Mouse (Mus musculus) embryo, embryonic 10 days (tissue): Measurements from ENCODE around the gene Osbpl6.
A peak's percentile ranks its signal among the peaks of the same experiment; 100 is the strongest.

Experiments used
- DNase-seq: peaks from one replicate; pipeline ENCODE4 v3.0.0-alpha.2; 2015; ENCODE audit warnings: low spot score

The Osbpl6 gene

GRCm38 (mm10) chr2:76498891-76499290 is 92.6 kb downstream of the Osbpl6 start:
- DNase-seq = no peak

GRCm38 (mm10) chr2:76504122-76504839 is 98.0 kb downstream of the Osbpl6 start:
- DNase-seq = no peak

GRCm38 (mm10) chr2:76504989-76505388 is 98.7 kb downstream of the Osbpl6 start:
- DNase-seq = no peak

GRCm38 (mm10) chr2:76511281-76511721 is 105.0 kb downstream of the Osbpl6 start:
- DNase-seq = no peak

- DNase-seq = no peak
Measured at GRCm38 (mm10) chr2:76512133-76512532, 105.8 kb downstream of the Osbpl6 start.

DNA sequence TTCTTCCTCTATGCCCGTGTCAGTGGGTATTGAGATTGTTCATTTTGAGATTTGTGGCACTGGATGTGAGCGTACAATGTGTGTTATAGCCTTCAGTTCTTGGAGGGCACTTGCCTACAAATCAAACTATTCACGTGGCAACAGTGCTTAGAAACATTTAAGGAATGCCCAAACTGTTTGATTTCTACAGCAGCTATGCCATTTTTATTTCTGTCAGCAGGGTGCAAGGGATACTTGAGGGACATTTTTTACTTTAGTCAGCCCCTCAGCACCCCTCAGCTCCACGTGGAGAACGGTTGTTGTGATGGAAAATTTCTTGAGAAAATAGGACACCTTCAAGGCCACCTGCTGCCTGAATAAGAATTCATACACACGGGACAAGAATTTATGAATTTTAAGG is 106.6 kb downstream of the Osbpl6 start:
- no peak for DNase-seq

DNA sequence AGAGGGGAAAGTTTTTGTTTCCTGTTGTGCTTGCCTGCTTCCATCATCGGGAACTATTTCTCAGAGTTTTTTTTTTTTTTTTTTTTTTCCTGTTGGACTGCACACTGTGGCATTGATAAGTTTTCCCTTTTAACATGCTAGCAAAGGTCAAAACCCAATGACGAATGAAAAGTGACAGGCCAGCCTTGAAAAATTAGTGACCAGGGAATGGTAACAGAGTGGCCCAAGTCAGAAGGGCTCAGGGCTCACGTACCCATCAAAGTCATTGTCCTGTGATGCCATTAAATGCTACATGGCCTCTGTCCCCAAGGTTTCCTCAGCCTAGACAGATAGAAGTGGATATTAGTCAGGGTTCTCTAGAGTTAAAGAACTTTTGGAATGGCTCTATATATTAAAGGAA is 107.0 kb downstream of the Osbpl6 start:
- no peak for DNase-seq

GRCm38 (mm10) chr2:76517471-76517870 is 111.2 kb downstream of the Osbpl6 start:
- no peak for DNase-seq

DNA sequence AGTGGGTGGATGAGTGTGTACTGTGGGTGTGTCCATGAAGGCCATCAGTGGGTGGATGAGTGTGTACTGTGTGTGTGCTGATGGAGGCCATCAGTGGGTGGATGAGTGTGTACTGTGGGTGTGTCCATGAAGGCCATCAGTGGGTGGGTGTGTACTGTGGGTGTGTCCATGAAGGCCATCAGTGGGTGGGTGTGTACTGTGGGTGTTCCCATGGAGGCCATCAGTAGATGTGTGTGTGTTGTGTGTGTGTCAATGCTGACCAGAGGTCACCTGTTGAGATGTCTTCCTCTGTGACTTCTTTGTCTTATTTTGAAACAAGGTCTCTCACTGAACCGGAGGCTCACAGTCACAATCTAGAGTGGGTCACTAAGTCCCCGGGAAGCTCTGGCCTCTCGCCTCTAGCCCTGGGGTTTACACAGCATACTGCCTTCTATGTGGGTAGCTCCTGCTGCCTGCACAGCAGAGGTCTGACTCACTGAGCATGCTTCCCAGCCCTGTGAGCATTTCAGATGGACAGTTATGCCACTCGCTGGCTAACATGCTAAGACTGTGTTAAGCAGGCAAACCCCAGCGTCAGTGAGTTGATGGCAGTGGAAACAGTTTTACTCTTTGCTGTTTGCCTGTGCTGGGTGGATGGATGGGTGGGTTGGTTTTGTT is 112.2 kb downstream of the Osbpl6 start:
- DNase-seq = no peak

GRCm38 (mm10) chr2:76521585-76521984 is 115.3 kb downstream of the Osbpl6 start:
- DNase-seq = no peak

DNA sequence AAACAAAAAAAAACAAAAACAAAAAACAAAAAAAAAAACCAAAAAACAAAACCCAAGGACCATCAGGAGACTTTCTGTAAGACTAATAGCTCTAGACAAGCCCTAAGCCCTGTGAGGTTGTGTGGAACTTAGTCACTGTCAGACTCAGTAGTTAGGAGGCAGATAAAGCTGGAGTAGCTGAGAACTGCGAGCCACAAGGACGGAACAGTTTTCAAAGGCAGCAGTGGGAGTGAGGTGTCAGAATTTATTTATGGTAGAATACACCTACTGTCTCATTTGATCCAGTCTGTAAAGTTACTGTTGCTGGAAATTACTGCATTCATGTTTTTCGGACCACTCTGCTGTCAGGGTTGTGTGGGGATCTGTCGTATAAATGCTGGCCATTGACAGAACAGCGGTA is 118.1 kb downstream of the Osbpl6 start:
- DNase-seq = no peak

- peak; percentile 35 for DNase-seq
Measured at GRCm38 (mm10) chr2:76525645-76526044, 119.3 kb downstream of the Osbpl6 start.

GRCm38 (mm10) chr2:76532490-76533126 is 126.3 kb downstream of the Osbpl6 start:
- DNase-seq = no peak

GRCm38 (mm10) chr2:76534932-76535331 is 128.6 kb downstream of the Osbpl6 start:
- DNase-seq = peak; percentile 23

DNA sequence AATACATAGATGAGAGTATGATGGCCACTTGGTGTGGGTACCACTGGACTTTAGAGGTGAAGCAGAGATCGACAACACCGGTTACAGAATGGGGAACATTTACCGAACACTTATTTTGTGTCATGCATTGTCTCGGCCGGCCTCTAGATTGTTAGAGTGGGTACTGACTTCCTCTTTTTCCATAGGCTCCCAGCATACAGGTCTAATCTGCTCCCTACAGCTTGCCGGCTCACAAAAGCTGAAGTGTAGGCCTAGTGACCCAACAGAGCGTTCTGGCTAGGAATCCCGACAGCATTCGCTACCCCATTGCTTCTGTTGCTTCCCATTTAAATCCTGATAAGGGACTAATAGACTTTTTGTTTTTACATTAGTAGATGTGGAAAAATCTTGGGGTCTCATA is 135.6 kb downstream of the Osbpl6 start:
- DNase-seq = no peak

- DNase-seq = no peak
Measured at GRCm38 (mm10) chr2:76542921-76543320, 136.6 kb downstream of the Osbpl6 start.

- DNase-seq = no peak
Measured at GRCm38 (mm10) chr2:76545539-76545938, 139.2 kb downstream of the Osbpl6 start.

- DNase-seq = no peak
Measured at GRCm38 (mm10) chr2:76548171-76548570, 141.9 kb downstream of the Osbpl6 start.

- DNase-seq = no peak
Measured at GRCm38 (mm10) chr2:76548836-76549235, 142.5 kb downstream of the Osbpl6 start.

GRCm38 (mm10) chr2:76549316-76549715 is 143.0 kb downstream of the Osbpl6 start:
- peak; percentile 8 for DNase-seq

DNA sequence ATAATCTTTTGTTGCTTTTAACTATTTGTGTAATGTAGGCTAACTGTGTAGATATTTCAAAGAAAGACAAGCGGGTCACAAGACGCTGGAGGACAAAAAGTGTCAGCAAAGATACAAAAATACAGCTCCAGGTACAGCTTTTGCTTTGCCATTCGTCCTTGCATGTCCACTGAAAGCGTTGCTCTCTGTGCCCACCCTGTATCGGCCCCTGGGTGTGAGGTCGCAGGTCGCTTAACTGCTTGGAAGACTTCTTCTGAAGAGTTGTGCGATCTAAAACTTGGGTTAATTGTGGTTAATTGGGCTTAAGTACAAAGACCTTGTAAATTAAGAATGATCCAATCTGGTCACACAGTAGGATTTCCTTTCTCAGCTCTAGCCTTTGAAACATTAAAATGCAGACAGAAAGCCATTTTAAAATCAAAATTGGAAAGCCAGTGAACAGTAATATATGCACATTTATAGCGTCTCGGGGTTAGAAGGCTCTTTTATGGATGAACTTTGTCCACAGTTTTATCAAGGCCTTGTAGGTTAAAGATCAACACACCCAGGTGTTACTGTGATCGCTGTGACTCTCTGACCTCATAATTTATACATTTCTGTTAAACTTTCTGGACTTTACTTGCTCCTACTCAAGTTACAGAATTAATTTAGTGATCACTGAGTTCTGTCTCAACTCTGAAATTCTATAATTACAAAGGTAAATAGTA is 149.7 kb downstream of the Osbpl6 start:
- DNase-seq = no peak

DNA sequence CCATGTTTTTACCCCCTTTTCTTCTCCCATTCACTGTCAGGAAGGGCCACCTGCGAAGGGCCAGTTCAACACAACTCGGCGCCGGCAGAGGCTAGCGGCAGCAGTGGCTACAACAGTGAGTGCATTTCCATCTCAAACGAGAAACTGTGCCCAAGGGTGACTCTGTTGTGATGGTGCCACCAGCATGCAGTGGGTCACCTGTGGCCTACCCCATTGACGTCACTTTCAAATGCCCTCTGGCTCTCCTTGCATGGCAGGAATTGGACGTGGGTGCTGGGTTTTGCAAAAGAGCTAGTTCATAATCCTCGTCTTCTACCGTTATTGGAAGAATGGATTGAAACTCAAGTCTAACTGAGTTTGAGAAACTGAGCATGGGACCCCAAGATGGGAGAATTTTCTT is 153.8 kb downstream of the Osbpl6 start:
- no peak for DNase-seq

DNA sequence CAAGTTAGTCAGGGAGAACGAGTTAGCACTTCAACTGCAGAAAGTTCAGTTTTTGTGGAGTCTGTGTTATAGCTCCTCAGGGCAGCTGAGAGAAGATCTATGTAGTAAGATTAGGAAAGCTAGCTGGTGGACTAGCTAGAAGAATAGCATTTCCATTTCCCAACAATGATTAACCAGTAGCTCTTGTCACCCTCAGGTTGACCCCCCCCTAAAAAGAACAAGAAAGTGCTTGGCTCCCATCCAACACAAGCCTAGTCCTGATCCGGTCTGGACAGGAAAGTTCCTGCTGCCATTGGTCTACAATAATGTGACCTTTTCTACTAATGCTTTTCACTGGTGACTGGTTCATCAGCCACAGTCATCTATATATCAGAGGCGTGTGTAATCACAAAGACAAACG is 157.6 kb downstream of the Osbpl6 start:
- DNase-seq = no peak
